Mouse (Mus musculus) right cerebral cortex, postnatal 14 days (tissue): ENCODE results near the gene Mybbp1a.

Experiments
- DNase-seq: peaks from one replicate; pipeline ENCODE4 v3.0.0; 2022

The Mybbp1a gene

DNA sequence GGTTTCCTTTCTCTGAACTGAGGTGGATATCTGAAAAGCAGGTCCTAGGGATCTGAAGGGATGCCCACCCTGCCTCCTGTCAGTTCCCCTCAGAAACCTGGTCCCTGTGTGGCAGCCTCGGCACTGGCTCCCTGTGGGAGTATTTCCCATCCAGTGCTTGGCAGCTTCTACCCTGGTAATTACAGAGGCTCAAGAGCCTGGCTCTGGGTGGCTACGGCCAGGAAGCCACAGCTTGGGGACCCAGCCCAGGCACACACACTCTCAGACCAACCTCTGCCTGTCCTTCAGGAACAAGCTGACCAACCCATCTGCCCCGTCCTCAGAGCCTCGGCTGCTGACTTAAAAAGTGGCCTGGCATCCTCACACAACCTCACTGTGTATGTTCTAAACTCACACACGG is 40.2 kb downstream of the Mybbp1a start:
- DNase-seq, result no peak

DNA sequence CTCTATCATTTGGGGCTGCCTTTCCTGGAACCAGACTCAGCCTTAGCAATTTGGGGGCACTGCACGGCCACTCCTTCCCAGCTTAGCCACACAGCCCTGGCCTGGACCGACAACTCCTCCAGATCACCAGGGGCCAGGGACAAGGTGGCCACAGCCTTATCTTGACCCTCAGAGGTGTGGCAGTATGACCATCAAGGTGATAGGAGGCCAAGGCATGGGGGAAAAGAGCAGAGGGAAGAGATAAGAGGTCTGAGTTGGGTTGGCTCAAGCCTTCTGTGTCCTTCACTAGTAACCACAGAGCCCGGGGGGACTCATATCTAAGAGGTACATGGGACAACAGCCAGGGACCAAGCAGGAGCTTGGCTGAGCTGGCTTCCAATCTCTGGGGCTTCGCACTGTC is 40.8 kb downstream of the Mybbp1a start:
- DNase-seq, result no peak

DNA sequence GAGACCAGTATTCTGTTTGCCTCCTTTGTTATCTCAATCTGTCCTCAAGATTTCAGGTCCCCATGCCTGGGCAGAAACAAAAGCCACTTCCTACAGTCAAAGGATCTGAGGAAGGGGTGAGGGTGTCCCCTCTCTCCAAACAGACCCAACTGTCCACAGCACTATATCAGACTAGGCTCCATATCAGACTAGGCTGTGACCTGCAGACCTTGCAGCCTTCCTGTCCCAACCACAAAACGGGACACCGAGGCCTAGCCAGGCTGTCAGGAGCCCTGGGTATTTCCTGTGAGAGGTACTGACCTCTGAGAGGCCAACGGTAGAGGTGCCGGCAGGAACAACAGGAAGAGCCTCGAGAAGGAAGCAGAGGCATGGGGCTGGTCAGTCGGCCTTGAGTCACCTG is 43.4 kb downstream of the Mybbp1a start:
- no peak for DNase-seq

- DNase-seq, result peak; percentile 42
Observed at GRCm38 (mm10) chr11:72485157-72485556, 44.0 kb downstream of the Mybbp1a start.

- no peak for DNase-seq
Observed at GRCm38 (mm10) chr11:72485960-72486359, 44.8 kb downstream of the Mybbp1a start.

DNA sequence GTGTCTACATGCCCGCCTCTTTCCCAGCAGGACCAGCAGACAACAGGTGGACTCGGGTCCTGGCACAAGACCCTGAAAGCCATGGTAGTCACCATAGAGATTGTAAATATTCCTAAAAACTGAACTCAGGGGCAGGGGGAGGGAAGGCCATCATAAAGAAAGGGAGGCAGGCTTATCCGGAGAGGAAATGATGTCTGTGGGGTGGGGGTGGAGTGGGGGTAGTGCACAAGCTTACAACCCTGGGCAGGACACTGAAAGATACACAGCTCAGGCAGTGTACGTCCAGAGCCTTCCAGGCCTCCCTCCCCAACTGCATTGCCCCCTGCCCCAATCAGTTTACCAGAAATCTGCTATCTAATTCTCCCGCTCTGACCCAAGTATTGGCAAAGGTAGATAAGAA is 46.0 kb downstream of the Mybbp1a start:
- DNase-seq, result no peak

DNA sequence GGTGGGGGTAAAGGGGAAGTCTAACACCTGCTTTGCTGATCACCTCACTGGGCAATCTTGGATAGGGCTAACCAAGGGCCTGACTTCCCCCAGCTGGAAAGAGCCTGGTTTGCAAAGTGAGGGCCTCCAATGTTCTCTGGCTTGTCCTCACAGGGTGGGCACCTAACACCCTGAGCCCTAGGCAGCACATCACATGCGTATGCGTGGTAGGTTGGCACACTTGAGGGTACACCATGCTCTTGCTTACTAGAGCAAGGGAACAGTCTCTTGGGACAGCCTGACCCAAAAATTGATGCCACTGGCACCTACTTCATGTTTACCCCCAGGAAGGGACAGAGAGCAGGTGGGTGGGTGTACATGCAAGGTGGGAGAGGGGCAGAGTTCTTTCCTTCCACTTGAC is 46.6 kb downstream of the Mybbp1a start:
- DNase-seq, result no peak

- peak; percentile 77 for DNase-seq
Observed at GRCm38 (mm10) chr11:72488753-72489271, 47.7 kb downstream of the Mybbp1a start.

DNA sequence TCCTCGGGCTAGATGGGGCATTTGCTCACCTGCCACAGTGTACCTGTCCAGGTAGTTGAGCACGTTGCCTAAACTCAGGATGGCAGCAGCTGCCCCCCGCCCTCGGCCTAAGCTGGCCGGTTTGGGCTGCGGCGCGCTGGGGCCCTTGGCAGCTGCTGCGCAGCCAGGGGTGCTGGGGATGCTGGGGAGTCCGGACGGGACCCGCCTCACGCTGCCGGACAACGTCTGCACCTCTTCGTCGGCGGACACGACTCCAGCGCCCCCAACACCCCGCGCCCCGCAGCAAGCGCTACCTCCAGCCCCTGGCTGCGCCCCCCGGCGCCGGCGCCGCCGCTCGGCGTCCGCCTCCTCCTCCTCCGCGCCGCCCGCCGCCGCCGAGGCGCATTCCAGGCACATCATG is 48.2 kb downstream of the Mybbp1a start:
- DNase-seq, result peak; percentile 29

- DNase-seq, result peak; percentile 92
Observed at GRCm38 (mm10) chr11:72489881-72490301, 48.7 kb downstream of the Mybbp1a start, which contains the start of gene Spns2. Spns2 (minus strand) TSS chr11:72489904.

DNA sequence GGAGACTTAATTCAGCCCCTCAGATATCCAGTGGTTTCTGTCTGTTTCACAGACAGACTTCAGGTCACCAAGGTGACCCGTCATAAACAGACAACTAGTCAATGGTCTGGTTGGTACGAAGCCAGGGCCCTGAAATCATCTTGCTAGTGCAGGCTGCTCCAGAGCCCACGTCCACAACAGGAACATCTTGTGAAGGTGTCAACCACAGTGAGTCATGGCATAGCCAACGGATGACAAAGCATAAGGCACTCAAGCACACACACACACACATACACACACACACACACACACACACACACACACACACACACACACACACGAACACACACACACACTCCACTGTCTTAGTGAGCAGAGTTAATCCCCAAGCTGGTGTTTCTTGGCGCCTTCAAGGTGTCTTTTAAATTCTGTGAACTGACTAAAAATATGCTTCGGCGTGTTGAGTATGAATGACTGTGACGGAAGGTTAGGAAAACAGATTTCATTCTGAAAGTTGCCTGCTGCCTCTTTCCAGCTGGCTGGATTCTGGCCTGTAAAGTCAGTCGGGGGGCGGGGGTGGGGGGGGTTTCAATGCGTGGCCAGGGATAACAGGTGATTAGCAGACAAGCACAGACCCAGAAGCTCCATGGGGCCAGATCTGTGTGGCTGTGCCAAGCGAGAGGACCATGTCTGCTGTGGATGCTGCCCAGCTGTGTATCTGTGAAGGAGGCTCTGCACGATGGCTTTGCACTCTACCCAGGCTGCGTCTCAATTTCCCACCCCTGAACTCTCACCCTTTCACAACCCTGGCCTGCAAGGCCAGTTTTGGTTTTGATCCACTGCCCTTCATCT is 50.2 kb downstream of the Mybbp1a start:
- DNase-seq, result peak; percentile 48

- DNase-seq, result no peak
Observed at GRCm38 (mm10) chr11:72494046-72494988, 53.2 kb downstream of the Mybbp1a start.

DNA sequence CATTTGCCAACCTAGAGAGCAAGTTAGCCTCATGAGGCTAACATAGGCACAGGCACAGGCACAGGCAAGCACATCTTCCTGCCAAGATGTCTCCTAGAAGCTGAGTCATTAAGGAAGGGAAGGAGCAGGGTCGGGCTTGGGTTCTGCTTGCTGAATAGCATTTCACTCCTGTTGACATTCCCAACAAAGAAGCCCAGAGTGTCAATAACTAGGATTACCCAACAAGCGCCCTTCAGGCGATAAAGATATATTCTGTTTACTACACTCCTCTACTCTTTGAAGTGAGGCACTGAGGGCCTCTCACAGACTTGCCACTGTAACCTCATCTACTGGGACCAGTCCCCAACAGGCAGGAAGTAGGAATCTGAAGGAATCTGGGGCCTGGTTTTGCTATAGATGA is 54.9 kb downstream of the Mybbp1a start:
- DNase-seq, result no peak

DNA sequence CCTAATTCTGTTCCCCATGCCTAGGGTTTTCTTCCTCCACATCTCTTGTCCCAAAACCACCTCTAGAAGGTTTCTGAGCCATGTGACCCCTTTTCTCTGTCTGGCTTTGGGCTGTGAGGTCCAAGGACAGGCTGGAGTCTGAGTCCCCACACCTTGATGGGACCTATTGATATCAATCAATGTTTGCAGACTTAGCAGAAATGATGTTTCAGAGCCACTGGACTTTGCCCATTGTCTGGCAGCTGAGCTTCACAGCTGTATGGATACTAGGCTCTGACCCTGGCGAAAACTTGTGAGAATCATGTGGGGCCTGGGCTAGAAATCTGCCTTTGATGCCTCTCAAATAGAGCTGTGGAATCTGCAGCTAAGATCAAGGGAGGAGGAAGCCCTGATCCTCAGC is 55.6 kb downstream of the Mybbp1a start:
- DNase-seq, result no peak

DNA sequence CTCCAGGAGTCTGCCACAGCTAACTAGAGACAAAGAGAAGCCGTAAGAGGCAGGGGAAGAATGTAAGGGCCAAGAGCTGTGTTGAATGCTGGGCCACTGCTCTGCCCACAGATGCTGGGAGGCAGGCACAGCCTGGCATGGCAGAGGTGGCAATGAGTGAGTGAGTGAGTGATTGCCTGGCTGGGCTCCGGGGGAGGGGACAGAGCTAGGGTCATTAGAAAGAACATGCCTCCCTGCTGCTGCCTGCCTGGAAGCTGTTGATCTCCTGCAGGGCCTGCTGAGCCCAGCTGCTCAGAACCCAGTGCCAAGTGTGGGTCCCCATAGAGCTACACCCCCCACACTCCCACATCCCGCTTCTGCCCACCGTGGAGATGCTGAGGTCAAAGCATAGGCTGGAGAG is 56.2 kb downstream of the Mybbp1a start:
- DNase-seq, result no peak

- DNase-seq, result no peak
Observed at GRCm38 (mm10) chr11:72500139-72500538, 59.0 kb downstream of the Mybbp1a start.
